Mouse (Mus musculus) G1E-ER4 (cell line): ENCODE data around the gene Vwa7. TPM values are rescaled to one million over a fixed set of nuclear protein-coding genes. Genes with fewer than 3 reads are reported as not detected.

ENCODE experiments used
- GATA1 ChIP-seq: IDR thresholded peaks from one replicate; pipeline ENCODE4 v1.8.0; 2012; ENCODE audit warnings: low read length, inconsistent platforms
- polyA plus RNA-seq: library from polyadenylated mRNA; stranded (reverse); fragments of >175 nt; gene quantifications from 2 replicates; pipeline ENCODE4 v1.2.3, GENCODE M21; 2012

The Vwa7 gene
- polyA plus RNA-seq, 1 experiment: 1.4 TPM

DNA sequence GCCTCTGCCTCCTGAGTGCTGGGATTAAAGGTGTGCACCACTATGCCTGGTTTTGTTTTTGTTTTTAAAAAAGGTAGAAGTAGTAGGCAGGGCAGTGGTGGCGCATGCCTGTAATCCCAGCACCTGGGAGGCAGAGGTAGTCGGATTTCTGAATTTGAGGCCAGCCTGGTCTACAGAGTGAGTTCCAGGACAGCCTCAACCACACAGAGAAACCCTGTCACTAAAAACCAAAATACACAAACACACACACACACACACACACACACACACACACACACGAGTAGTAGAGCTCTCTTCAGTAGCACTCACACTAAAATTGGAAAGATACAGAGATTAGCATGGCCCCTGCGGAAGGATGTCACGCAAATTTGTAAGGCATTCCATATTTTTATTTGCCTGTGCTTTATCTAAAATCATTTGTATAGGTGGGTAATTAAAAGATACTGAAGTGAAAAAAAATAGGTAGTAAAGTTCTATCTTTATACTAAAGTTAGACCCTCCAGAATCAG lies 32.6 kb downstream of the Vwa7 start:
- TF ChIP-seq GATA1: no peak

DNA sequence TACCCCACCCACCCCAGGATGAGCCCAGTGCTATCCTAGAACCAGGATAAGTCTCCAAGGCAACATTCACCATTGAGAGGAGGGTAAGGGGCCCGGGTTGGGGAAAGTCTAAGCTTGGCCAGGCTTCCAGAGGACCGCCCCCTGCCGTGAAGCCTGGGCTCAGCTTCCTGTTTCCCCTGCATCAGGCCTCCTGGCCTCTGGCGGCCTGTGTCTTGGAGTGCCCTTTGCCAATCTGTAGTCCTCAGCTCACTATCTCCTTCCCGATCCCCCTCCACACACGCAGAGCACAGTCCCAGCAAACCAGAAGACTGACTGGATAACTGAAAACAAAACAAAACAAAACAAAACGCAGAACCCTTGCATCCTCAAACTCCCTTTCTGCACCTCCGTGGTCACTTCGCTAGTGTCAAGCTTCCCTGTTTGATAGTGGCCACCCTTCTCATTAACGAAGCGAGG lies 33.2 kb downstream of the Vwa7 start, which contains the start of gene Clic1:
Gene Clic1 (plus strand): TSS at position 406 of the 456 bp plus-strand sequence.
- no peak for TF ChIP-seq GATA1

DNA sequence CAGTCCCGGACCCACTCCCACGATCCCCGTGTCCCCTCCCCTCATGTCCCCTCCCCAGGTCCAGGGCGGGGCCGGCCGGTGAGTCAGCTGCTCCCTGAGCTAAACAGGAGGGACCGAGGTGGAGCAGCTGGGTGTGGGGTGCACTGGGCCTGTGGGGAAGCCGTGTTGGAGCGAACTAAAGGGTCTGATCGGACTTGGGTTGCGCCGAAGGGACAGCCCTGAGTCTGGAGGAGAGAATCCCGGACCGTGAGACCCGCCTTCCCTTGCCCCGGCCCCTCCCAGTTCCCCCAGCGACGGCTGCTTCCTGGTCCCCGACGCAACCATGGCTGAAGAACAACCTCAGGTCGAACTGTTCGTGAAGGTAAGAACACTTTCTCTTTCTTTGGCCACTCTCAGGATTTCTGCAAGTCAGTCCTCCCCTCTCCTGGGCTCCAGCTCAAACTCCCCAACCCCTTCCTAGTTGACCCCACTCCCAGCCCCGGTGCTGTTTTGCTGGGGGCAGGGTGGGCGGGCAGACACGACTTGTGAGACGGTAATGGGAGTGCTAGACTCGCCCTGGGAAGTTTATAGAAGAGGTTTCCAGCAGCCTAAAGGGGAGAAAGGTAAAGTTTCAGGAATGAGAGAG lies 33.9 kb downstream of the Vwa7 start:
- no peak for TF ChIP-seq GATA1

DNA sequence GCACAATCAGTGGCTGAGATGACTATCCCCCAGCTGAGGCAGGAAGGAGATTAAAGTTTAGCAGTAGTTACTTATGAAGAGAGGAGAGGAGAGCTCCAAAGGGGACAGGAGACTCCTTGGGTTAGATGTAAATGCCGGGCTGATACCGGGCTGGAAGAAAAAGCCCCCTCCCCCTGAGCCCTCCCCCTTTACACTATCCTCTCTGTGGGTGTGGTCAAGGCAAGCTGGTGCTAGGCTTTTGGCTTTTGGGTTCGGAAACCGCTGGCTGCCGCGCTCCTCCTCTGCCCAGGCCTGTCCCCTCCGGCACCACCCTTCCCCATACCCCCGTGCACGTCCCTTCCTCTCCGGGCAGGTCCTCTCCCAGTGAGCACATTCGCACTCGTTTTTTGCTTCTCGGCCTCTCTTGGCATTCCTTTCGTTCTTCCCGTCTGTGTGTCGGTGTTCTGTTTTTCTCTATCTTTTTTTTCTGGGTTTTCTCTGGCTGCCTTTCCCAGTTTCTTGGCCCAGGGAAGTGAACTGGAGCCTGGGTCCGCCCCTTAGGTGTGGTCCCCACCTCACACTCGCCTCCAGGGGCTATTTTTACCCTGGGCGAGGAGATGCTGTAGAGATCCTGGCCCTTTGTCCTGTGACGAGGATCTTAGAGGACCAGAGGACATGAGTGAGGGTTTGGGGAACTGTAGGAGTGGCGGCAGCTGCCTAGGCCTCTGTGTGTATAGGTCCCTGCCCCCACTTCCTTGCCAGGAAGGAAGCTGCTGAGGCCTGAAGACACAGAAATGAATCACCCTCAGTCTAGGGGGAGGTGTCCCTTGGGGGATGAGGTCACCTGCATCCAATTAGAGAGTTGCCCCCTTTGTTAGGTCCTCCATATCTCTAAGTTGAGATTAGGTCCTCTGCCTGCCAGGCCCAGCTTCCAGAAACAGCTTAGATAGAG lies 35.0 kb downstream of the Vwa7 start:
- TF ChIP-seq GATA1: no peak

DNA sequence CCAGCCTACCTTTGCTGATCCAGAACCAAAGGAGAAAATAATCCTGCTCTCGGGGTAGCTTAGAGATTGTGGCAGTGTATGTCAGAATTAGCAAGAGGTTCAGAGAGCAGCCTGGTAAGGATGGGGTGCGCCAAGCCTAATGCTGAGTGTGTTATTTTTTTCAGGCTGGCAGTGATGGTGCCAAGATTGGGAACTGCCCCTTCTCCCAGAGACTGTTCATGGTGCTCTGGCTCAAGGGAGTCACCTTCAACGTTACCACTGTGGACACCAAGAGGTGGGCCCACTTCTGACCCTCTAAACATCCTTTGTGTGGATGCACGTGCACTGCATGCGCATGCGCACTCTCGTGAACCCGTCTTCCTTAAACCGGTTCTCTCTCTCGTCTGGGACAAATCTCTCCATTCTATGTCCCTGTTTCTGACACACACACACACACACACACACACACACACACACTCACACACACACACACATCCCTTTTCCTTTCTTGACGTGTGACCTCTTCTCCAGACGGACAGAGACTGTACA lies 36.0 kb downstream of the Vwa7 start:
- TF ChIP-seq GATA1: no peak

DNA sequence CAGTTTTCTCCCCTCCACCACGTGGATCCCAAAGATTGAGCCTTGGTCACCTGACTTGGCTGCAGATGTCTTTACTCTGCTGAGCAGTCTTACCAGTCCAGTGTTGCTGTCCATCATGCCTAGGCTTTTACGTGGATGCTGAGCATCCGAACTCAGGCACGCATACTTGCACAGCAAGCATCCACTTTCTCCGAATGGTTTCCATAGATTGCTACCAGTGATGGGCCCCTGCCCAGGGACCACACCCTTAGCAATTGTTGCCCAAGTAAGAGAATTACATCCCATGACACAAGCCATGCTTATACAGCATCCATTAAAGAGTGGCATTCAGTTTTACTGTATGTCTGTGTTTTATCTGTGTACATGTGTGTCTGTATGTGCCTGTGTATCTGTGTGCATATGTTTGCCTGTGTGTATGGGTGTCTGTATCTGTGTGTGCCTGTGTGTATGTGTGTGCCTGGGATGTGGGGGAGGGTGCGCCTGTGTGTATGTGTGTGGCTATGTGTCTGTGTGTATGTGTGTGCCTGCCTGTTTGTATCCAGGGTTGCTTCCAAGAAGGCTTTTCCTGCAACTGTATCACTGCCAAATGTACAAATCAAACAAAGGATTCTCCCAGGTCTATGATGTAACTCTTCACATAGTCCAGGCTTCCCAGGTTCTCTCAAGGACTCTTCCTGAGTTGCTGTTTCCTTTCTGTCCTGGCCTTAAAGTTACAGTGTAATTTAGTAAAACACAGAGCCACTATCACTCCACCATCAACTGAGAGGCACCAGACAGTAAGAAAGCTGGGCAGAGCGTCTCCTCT lies 39.5 kb downstream of the Vwa7 start:
- TF ChIP-seq GATA1: no peak

DNA sequence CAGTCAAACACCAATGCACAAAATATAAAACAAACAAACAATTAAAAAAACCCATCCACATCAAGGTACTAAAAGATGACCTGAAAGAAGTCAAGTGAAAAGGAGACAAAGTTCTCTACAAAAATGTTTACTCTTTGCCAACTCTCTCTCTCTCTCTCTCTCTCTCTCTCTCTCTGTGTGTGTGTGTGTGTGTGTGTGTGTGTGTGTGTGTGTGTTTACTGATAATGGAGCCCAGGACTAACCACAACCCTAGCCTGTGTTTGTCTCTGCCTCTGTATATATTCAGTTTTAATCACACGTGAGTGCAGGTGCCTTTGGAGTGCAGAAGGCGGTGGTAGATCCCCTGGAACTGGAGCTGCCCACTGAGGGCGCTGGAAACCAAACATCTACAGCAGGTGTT lies 40.7 kb downstream of the Vwa7 start:
- no peak for TF ChIP-seq GATA1

DNA sequence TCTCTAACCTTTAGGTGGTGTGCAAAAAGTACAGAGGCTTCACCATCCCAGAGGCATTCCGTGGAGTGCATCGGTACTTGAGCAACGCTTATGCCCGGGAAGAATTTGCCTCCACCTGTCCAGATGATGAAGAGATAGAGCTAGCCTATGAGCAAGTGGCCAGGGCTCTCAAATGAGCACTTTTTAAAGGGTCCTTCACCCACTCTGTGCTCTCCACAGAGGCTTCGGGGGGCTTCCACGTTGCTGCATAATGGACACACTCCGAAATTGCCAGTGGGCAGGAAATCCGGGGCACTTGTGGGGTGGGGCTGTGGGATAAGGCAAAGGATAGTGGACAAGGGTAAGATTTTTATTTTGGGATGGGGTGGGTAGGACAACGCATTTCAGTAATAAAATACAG lies 41.9 kb downstream of the Vwa7 start:
- TF ChIP-seq GATA1: no peak

DNA sequence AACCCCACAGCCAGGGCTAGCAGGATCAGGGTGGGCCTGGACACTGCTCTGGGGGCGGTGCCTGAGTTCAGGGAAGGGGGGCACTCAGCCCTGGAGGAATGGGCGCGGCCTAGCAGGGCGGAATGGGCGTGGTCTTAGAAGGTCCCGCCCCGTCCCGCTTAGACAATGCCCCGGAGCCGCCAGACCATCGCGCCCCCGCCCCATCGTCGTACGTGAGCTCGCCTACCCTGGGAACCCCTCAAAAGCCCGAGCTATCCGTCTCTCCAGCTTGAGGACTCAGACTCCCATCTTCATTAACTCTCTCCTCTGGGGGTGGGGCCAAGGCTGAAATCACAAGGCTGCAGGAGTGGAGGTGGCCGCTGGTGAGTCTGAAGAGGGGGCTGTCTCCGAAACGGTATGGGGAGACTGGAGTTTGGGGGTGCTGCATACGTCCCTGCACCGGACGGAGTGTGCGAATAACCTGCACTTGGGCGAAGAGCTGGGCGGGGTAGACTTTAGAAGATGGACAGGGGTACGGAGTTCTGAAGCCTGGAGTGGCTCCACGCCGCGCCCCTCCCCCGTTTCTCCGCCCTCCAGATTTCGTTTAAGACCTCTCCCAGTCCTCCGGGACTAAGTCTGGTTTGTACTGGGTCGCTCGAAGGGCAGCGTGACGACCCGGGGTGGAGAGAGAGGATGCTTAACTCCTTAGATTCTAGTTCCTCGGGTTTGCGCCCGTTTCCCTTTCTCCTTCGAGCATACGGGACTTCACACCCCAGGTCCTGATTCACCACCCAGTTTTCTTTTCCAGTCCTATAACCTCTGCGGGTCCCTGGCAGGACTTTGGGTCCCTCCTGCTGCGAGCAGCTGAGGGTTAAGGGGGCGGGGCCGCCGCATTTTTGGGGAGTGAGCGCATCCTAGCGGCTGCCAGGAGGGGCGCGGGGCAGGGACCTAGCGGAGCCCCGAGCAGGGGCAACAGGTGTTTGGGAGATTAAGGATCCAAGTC lies 42.8 kb downstream of the Vwa7 start, which contains the start of gene Ddah2:
Gene Ddah2 (plus strand): TSS at position 125 of the 982 bp plus-strand sequence.
- TF ChIP-seq GATA1: no peak

DNA sequence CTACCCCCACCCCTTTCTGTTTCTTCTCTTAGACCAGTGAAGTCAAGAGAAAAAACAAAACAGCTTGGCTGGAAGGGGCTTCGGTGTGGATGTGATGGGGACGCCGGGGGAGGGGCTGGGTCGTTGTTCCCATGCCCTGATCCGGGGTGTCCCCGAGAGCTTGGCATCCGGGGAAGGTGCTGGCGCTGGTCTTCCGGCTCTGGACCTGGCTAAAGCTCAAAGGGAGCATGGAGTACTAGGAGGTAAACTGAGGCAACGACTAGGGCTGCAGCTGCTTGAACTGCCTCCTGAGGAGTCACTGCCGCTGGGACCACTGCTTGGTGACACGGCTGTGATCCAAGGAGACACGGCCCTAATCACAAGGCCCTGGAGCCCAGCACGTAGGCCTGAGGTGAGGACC lies 43.7 kb downstream of the Vwa7 start:
- no peak for TF ChIP-seq GATA1

DNA sequence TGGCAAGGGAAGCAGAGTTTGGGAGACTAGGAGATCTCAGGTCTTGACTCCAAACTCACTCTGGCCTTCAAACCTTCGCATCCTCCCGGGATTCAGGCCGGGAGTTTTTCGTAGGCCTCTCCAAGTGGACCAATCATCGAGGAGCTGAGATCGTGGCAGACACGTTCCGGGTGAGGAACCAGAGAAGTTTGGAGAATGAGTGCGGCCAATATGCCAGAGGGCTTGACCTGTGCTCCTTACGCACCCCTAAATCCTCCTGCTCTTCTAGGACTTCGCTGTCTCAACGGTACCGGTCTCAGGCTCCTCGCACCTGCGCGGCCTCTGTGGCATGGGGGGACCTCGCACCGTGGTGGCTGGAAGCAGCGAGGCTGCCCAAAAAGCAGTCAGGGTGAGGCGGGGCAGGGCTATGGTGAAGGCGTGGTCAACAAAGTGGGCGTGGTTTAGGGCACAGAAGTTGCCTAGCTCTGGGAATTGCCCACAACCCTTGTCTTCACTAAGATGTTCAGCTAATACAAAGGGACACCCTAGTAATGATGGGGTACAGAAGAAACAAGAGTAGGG lies 44.4 kb downstream of the Vwa7 start:
- no peak for TF ChIP-seq GATA1

DNA sequence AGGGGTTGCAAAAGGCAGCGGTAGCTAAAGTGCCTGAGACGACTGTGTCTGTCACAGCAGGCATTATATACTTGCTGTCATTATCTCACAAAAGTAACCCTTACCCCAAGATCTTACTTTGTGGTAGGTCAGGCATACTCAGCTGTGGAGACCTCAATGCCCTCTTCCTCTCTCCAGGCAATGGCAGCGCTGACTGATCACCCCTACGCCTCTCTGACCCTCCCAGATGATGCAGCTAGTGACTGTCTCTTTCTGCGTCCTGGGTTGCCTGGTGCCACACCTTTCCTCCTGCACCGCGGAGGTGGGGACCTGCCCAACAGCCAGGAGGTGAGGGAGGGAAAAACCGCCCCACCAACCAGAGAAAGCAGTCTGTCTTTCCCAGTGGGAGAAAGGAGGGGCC lies 44.9 kb downstream of the Vwa7 start:
- no peak for TF ChIP-seq GATA1

DNA sequence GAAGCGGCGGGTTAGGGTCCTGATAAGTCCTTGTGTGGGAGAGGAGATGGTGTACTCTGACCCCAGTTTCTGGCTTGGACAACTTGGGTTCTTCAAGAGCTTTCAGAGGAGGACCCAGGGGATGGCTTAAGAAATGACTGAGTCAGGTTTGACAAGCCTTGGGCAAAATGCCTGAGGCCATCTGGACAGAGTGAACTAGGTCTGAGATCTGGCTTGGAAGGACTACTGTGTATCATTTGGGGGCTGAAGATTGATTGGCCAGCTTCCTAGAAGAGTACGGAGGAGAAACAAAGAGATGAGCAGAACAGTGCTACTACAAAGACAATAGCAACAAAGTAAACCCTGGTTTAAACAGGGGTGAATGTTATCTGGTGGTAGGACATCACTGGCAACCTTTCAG lies 47.1 kb downstream of the Vwa7 start:
- no peak for TF ChIP-seq GATA1

DNA sequence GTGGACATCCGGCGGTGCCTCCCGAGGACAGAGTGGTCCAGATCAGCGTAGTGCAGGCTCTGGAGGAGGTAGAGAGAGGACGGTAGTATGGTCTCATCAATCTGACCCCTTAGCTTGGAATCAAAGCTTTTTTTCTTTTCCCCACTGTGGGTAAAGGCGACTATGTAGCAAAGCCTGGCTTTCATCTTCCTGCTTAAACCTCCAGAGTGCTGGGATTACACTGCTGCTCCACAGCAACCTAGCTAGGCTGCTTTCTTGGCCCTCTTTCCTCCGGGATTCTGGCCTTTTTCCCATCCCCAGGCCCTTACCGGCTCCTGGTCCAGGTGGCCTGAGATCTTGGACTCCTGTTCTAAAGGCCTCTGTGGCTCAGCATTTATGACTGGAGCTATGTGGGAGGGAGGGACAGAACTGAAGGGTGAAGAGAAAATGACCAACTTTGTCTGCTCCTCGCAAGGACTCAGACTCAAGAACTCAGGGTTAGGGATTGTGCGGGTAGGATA lies 48.0 kb downstream of the Vwa7 start:
- no peak for TF ChIP-seq GATA1
